Mouse (Mus musculus): Measurements from ENCODE around the gene A730071L15Rik. TPM values are rescaled to one million over a fixed set of nuclear protein-coding genes. Genes with fewer than 3 reads are reported as not detected.

A730071L15Rik gene
- 0.32 to 0.93 TPM (median 0.75 TPM) in 4 replicates for total RNA-seq (2023; ENCODE audit: inconsistent age)

DNA sequence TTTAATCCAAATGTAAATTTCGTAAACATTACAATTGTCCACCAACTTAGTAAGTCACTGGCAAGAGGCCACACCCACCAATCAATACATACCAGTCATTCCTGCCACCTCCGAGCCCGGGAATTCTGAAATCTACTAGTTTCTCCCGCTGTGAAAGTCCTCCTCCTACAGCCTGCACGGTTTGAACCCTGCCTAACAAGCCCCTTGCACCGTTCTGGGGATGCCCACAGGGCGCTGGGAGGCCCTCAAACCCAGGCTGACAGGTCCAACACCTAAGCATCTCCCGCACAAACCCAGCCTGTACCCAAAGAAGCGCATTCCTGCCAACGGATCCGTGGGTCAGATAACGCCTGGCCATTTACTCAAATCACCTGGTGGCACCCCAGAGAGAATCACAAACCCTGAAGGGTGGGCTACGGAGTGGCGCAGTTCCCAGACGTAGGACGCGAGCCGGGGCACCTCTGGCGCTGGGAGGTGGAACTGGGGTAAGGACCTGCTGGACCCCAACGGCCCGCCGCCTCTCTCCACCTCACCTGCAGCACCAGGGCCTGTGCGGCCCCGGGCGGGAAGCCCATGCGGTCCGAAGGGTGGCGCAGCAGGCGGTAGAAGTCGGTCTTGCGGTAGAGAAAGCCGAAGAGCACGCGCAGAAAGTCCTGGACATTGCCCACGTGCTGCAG, at the start of gene A730071L15Rik:
Gene A730071L15Rik (plus strand): TSS at position 620 of the 677 bp plus-strand sequence.

DNA sequence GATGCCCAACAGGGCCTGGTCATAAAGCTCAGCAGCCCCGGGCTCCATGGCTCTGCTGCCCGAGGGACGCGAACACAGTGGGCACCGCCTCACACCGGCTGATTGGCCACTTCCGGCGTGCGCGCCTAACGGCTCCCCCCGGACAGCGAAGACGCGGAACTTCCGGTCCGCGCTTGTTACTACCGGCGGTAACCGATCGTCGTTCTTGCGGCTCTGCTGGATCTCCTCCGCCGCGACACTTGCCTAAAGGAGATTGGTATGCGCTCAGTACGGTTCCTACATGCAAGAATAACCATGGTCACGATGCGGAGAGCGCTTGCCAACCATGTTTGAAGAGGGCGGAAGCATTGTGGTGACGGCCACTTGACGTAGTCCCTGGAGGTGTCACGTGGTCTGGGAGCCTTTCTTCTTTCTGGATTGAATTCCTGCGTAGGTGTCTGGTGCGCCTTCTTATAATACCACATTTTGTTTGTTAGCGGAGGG, 299 bp downstream of the A730071L15Rik start, which contains the start of gene Nudcd3:
Gene Nudcd3 (minus strand): TSS at position 329 of the 483 bp plus-strand sequence.

DNA sequence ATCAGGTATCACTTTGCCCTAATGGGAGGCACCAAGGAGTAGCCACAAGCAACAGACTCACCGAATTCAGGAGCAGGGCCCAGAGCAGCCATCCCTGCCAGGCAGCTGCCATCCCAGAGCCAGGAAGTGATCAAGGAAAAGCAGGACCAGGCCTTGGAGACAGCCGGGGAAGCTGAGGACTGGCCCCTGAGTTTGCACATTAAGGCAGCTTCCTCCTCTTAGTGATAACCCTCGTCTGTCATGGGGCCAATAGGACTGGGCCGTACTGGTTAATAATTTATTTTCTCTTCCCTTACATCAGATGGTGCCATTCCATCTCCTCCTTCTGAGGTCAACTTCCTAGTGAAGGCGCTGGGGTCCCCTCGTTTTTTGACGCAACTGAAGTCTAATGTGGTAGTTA, 30.2 kb downstream of the A730071L15Rik start, which contains the start of gene Npc1l1:
Gene Npc1l1 (minus strand): TSS at position 132 of the 400 bp plus-strand sequence.

Other genes with a start within 250 kb of the A730071L15Rik start
- gene Gck, start 249.9 kb upstream of the A730071L15Rik start, total RNA-seq (2023; ENCODE audit: inconsistent age) = not detected in 4 replicates
- gene Ykt6, start 244.3 kb upstream of the A730071L15Rik start, total RNA-seq (2023; ENCODE audit: inconsistent age) = 62.4 to 71.8 TPM (median 67.9 TPM) in 4 replicates
- gene Camk2b, start 133.7 kb upstream of the A730071L15Rik start, total RNA-seq (2023; ENCODE audit: inconsistent age) = 0.39 to 0.75 TPM (median 0.65 TPM) in 4 replicates
- gene Nudcd3, start 386 bp downstream of the A730071L15Rik start, total RNA-seq (2023; ENCODE audit: inconsistent age) = 57.9 to 59.4 TPM (median 58.6 TPM) in 4 replicates
- gene Npc1l1, start 30.1 kb downstream of the A730071L15Rik start, total RNA-seq (2023; ENCODE audit: inconsistent age) = 0.27 TPM in 1 of 4 replicates, not detected in the others
- gene Ddx56, start 67.7 kb downstream of the A730071L15Rik start, total RNA-seq (2023; ENCODE audit: inconsistent age) = 62.6 to 79.0 TPM (median 74.7 TPM) in 4 replicates
- gene Tmed4, start 74.8 kb downstream of the A730071L15Rik start, total RNA-seq (2023; ENCODE audit: inconsistent age) = 34.2 to 42.9 TPM (median 38.0 TPM) in 4 replicates
- gene Ogdh, start 91.6 kb downstream of the A730071L15Rik start, total RNA-seq (2023; ENCODE audit: inconsistent age) = 182 to 192 TPM (median 187 TPM) in 4 replicates
- gene Zmiz2, start 189.0 kb downstream of the A730071L15Rik start, total RNA-seq (2023; ENCODE audit: inconsistent age) = 156 to 179 TPM (median 172 TPM) in 4 replicates
- 1,109 to 1,160 TPM (median 1,157 TPM) in 4 replicates for gene Ppia, start 215.4 kb downstream of the A730071L15Rik start, total RNA-seq (2023; ENCODE audit: inconsistent age)
- 48.2 to 60.5 TPM (median 58.2 TPM) in 4 replicates for gene H2afv, start 244.4 kb downstream of the A730071L15Rik start, total RNA-seq (2023; ENCODE audit: inconsistent age)